Mouse (Mus musculus) A20 (cell line): ENCODE results near the gene Rhox2c.
"Not testable (repeated sequence)": the region's sequence is repeated elsewhere in the genome, so short reads cannot be mapped to it uniquely, and the experiment has no call there.

ENCODE experiments used
- DNase-seq: peaks from one replicate; pipeline ENCODE4 v3.0.0-alpha.2; 2011; ENCODE audit warnings: low read depth, low spot score

Gene Rhox2c

GRCm38 (mm10) chrX:37453380-37453779 is at the start of gene Rhox2c:
Gene Rhox2c (plus strand): TSS chrX:37453680.
- DNase-seq = not testable (repeated sequence)

- DNase-seq = not testable (repeated sequence)
Observed at GRCm38 (mm10) chrX:37411767-37412166, 41.7 kb upstream of the Rhox2c start, which contains the start of gene Rhox2b. Gene Rhox2b (plus strand): TSS chrX:37412067.

DNA sequence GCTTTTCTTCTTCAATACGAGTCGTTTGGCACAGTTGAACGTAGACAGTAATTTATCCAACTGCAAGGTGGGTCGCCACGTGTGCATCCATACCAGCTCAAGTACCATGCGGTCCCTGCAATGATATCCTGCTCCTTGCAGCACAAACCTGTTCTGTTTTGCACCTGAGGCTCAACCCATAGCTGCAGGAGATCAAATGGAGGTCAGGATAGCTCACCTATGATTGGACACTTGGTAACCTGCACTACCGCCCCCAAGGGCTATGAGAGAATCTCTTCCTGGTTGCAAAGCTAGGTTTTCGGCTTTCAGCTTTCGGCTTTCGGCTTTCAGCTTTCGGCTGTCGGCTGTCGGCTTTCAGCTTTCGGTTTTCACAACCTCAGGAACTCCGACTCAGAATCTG is 21.3 kb upstream of the Rhox2c start, which contains the start of gene Rhox4b:
Gene Rhox4b, plus strand, starts transcription at position 301 of the 400 bp plus-strand sequence.
- not testable (repeated sequence) for DNase-seq

- not testable (repeated sequence) for DNase-seq
Observed at GRCm38 (mm10) chrX:37458285-37458684, 4.8 kb downstream of the Rhox2c start, which contains the start of gene Rhox3c. Gene Rhox3c (plus strand): TSS chrX:37458585.

DNA sequence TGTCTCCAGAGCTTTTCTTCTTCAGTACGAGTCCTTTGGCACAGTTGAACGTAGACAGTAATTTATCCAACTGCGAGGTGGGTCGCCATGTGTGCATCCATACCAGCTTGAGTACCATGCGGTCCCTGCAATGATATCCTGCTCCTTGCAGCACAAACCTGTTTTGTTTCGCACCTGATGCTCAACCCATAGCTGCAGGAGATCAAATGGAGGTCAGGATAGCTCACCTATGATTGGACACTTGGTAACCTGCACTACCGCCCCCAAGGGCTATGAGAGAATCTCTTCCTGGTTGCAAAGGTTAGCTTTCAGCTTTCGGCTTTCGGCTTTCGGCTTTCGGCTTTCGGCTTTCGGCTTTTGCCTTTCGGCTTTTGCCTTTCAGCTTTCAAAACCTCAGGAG is 26.6 kb downstream of the Rhox2c start, which contains the start of gene Rhox4c:
Gene Rhox4c, plus strand, starts transcription at position 301 of the 400 bp plus-strand sequence.
- not testable (repeated sequence) for DNase-seq

DNA sequence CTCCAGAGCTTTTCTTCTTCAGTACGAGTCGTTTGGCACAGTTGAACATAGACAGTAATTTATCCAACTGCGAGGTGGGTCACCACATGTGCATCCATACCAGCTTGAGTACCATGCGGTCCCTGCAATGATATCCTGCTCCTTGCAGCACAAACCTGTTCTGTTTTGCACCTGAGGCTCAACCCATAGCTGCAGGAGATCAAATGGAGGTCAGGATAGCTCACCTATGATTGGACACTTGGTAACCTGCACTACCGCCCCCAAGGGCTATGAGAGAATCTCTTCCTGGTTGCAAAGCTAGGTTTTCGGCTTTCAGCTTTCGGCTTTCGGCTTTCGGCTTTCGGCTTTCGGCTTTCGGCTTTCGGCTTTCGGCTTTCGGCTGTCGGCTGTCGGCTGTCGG is 60.6 kb downstream of the Rhox2c start, which contains the start of gene Rhox4d:
Gene Rhox4d, plus strand, starts transcription at position 301 of the 400 bp plus-strand sequence.
- not testable (repeated sequence) for DNase-seq
